Mouse (Mus musculus): ENCODE results near the gene Cd37.

The Cd37 gene

DNA sequence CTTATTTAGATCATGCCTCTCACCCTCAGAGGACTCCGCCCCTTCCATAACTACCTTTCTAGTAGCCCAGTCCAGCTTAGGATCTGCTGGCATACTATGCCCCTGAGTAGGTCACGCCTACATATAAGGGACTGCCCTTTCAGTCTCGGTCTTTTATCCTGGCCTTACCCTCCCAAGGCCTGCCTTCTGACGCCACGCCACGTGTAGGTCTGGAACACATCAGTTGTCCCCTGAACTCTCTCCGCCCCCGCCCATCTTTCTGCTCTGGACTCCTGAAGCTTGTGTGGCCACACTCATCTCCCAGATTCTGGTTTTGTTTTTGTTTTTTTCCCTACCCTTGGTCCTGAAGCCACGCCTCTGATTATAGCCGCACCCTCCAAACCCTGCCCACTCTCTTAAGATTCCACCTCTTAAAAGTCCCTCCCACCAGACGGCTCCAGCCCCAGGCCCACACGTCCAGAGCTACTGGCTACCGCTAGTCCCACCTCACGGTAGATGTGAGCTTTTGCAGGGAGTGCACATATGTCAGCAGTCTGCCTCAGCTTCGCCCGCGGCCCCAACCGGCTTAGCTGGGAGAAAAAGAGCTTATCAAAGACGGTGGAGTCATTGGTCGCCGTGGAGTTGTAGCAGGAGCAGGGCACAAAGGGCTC lies 3.9 kb downstream of the Cd37 start:
- DNase-seq (ENCODE audit: low read depth, low spot score): no peak

DNA sequence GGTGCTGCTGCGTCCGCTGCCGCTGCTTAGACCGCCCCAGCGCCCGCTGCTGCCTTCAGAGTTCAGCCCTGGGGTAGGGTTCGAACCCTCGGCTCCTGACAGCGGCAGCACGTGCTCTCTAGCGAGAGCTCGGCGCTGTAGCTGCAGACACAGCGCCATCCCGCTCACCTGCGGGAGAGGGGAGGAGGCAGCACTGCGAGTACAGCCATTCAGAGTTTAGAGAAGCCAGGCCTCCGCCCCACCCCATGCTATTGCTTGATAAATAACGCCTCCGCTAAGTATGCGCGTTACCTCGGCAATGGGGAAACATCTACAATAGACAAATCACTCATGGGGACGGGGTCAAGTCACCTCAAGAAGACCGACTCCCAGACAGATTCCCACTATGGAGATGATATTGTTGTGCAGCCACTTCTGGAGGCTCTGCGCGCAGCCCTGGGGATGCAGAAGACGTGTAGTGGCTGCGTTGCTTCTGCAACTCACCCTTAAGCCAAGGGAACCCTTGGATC lies 4.5 kb downstream of the Cd37 start:
- DNase-seq (ENCODE audit: low read depth, low spot score): no peak

DNA sequence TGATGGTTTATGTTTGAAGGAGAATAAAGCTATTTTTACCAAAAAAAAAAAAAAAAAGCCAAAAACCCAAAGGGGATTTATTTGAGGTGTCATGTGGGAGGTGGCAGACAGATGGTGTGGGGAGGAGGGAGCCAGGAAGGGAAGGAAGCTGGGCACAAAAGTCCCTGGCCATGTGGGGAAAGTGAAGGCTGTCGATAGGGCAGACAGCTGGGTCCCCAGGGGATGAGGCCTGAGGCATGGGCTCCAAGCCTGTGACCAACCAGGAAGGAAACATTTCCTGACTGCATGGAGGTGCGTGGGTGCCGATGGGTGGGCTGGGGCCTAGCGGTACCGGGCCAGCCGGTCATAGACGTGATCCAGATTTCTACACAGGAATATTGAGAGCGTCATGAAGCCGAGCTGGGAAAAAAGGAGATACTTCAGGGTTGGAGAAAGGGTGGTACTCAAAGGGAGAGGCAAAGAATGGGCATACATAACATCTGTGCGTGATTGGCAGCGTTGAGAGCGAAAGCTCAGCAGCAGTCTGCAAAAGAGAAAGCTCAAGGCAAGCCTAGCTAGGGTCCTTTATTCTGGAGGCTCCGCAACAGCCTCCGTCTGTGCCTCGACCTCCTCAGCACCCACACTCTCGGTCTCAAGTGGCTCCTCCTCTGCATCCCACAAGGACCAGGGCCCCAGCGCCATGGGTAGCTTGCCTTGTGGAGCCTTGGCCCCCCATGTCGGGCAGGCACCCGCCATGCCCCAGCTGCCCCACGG lies 5.2 kb downstream of the Cd37 start:
- DNase-seq (ENCODE audit: low read depth, low spot score): no peak

DNA sequence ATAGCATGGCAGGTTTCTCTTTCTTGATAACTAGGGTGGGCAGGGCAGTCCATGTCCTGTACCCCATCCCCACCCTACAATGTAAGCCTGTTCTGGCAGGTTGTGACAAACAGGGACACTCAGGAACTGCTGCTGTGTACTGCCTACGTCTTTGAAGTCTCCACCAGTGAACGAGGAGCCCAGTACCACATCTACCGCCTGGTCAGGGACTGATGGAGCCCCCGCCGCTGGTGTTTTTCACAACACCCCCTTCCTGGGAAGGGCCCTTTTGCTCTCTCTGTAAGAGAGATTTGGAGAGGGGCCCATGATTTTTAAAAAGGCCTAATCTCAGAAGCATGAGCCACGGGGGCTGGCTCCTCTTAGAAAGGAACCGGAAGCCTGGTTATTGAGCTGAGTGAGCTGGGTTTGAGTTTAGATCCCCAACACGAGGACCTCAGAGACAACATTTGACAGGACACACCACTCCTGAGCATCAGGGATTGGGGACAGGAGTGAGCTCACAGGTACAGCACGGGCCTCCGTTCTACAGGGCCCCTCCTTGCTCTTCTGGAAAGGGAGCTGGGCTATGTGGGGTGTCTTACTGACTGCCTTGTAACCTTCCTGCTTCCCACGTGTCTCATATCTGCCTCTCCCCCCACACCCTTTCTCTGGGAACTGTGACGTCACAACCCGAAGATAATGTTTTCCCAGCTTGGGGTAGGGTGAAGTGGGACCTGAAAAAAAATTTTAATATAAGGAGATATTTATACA lies 6.0 kb downstream of the Cd37 start:
- no peak for DNase-seq (ENCODE audit: low read depth, low spot score)

DNA sequence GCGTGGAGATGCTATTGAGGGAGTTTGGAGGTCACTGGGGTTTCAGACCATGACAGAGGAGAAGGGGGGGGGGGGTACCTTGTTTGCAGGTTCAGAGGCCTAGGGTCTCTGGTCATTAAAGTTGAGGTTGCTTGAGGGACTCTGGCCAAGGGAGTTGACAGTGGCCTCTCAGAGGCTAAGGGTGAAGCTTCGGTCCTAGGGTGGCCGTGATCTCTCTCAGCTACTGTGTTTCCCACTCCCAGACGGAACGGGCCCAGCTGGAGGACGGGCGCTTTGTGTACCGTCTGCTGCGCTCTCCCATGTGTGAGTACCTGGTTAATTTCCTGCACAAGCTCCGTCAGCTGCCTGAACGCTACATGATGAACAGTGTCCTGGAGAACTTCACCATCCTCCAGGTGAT lies 7.0 kb downstream of the Cd37 start:
- no peak for DNase-seq (ENCODE audit: low read depth, low spot score)

DNA sequence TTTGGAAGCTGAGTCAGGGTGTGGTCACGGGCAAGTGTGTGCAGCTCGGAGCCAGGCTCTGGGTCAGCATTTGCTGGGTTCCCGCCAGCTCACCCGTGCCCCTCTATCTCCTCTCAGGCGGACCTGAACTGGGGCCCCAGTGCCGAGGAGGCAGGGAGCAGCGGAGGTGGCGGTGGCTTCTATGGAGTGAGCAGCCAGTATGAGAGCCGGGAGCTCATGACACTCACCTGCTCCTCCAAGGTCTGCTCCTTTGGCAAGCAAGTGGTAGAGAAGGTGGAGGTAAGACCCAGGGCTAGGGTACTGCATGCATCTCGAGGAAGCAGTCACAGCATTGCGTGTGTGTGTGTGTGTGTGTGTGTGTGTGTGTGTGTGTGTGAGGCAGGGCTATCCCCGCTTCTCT lies 7.7 kb downstream of the Cd37 start:
- no peak for DNase-seq (ENCODE audit: low read depth, low spot score)

DNA sequence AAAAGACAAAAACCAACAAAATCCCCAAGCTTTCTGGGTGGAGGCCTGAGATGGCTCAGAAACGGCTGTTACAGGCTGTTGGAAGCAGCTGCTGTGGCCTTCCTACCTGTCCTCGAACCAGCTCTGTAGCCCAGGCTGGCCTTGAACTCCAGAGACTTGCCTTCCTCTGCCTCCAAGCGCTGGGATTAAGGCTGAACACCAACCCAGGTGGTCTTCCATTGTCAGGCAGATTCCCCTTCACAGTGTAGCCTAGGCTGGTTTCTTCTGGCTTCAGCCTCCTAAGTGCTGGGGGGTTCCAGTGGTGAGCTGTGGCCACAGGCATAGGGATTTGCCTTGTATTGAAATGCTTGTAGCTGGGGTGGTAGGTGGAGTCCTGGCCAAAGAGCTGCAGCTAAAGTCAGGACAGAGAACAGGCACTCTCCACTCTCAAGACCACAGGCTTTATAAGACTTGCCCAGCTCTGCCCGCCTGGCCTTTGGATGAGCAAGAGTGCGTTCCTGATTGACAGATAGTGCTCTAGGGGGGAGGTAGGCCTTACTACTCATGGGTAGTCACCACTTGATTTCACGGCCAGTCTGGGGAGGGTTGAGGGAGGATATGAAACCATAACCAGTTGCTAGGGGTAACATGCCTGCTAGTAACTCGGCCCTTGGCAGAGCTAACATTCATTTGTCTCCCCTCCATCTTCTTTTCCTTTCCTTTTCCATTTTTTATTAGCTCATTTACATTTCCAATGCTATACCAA lies 9.3 kb downstream of the Cd37 start:
- no peak for DNase-seq (ENCODE audit: low read depth, low spot score)

DNA sequence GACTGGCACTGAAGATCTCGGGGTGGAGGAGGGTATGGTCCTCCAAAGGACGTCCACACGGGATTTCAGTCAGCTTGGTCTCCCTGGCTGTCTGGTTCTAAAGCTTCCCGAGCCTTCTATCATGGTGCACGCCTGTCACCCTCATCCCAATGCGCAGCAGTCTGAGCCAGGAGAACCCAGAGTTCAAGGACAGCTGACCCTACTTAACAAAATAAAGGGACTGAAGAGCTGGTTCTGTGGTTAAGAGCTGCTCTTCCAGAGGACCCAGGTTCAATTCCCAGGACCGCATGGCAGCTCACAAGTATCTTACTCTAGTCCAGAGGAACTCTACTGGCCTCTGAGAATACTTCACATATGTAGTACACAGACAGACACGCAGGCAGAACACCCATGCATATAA lies 9.9 kb downstream of the Cd37 start:
- no peak for DNase-seq (ENCODE audit: low read depth, low spot score)

DNA sequence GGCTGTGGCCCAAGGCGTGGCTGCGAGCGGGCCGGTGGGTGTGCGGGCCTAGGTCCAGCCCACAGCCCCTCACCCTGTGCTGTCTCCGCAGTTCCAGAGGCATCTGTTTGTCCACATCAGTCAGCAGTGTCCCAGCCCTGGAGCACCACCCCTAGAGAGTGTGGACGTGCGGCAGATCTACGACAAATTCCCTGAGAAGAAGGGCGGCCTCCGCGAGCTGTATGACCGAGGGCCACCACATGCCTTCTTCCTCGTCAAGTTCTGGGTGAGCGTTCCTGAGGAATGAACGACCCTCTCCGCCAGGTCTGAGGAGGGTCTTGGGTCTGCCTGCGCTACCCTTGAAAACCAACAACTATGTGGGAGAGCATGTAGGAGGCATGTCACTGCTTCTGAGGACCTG lies 10.4 kb downstream of the Cd37 start:
- no peak for DNase-seq (ENCODE audit: low read depth, low spot score)

DNA sequence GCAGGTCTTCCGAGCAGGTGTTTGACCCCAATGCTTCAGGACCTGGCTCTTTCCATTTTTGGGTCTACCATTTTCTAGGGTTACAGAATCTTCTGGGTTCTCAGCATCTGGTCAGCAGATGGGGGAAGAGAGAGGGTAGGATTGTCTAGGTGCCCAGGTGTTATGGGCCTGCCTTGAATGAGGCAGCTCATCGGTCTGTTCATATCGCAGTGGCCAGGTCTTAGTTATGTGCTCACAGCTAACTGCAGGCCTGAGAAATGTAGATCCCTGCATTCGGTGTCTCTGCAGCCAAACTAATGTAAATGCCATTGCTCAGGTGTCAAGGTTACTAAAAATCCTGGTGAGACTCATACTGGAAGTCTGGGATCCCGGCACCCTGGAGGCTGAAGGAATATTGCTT lies 12.5 kb downstream of the Cd37 start:
- no peak for DNase-seq (ENCODE audit: low read depth, low spot score)

DNA sequence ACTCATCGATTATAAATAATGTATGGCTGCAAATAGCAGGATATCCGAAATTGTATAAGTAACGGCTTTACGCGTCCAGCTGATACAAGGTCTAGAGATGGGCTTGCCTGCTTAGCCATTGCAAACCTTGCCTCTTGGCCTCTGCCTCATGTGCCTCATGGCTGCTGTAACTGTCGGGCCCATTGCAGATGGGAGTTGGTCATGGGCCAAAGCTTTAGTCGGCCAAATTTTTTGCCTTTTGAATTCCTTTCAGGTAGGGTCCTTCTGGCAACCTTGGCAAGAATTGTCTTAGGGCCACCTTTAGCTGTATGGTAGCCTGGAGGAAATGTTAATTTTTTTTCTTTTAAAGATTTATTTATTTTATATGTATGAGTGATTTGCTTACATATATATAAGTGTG lies 14.1 kb downstream of the Cd37 start:
- DNase-seq (ENCODE audit: low read depth, low spot score): no peak

DNA sequence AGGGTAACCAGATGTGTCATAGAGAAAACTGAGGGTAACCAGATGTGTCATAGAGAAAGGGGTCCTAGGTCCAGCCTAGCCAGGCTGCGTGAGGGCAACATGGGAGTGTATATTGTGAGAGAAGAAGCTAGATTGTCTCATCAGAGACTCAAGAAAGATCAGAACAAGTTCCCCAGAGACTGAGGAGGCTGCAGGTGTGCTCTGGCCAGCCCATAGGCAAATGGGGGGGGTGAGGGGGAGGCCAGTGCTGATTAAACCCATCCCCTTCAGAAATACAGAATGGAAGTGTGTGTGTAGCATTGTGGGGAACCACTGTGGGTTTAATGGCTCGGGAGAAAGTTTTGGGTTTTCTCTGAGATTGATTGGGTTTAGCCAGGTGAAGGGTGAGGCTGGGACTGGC lies 17.2 kb downstream of the Cd37 start:
- no peak for DNase-seq (ENCODE audit: low read depth, low spot score)

DNA sequence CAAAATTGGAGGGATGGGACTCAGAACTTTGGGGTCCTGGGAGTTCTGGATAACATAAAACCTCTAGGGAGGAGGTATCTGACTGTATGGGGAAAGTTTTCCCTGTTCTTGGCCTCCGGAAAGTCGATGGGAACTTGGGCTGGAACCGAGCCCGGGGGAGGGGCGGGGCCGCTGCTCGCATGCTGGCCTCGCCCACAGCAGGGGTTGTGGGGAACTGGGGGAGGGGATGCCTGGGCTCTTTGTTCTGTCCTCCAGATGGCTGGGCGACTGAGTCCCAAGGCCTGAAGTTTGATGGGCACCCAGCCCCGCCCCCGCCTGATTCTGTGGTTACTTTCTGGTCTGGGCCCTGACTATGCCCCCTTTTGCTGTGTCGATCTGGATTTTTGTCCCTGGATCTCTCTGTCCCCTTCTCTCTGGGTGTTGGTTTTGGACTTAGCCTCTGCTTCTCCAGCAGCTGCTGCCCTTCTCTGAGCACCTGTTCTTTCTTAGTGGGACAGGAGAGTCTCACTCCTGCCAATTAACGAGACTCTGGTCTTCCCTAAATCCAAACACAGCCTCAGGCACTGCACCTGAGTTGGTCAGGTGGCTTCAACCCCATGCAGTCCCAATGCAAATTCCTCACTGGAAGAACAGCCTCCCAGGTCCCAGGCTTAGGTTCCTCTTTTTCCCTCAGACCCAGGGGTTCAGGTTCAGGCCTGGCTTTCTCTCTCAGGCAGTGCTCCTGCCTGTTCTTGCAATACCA lies 22.3 kb downstream of the Cd37 start:
- no peak for DNase-seq (ENCODE audit: low read depth, low spot score)

DNA sequence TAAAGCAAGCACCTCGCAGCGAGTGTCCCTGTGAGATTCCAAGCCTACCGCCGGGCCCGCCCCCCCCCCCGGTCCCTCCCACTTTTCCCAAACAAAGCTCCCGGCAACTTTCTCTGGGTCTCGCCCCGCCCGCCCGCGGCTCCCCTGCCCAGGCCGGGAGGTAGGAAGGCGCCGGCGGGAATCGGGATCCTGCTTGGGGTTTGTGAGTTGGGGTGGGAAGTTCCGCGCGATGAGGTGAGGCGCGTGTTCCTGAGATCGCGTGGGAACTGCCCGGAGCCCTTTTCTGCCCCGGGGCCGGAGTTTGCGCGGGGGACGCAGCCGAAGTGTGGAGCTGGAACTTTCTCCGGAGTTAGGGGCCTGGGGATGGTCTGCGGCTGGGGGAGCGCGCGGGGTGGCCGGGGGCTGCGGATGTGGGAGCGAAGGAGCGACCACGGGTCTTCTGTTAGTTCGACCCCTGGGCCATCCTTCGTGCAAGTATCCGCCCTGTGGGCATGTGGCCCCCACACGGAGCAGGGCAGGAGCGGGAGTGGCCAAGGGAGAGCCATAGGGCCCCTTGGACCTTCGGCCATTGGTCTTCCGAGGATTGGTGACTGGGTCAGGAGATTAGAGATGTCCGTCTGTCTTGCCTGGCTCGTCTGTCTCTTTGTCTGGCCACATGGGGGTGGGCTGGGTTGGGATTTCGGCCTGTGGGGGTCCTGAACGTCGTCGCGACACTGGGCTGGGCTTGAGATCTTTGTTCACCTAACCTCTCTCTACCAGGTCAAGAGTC lies 23.1 kb downstream of the Cd37 start, which contains the start of gene Tead2:
Tead2 (plus strand) TSS at position 81 of the 769 bp plus-strand sequence.
- DNase-seq (ENCODE audit: low read depth, low spot score): no peak

DNA sequence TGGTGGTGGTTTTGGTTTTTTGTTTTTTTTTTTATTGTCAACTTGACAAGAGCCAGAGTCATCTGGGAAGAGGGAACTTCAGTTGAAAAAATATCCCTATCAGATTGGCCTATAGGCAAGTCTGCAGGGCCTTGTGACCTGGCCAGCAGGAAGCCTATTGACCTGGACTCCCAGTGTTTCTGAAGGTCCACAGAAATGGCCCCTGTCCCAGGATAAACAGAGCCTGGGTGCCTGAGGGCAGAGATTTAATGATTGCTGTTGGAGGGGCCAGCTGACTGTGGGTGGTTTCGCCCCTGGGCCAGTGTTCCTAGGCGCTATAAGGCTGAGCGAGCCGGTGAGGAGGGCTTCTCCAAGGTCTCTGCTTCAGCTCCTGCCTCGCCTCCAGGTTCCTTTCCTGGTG lies 25.2 kb downstream of the Cd37 start:
- no peak for DNase-seq (ENCODE audit: low read depth, low spot score)

DNA sequence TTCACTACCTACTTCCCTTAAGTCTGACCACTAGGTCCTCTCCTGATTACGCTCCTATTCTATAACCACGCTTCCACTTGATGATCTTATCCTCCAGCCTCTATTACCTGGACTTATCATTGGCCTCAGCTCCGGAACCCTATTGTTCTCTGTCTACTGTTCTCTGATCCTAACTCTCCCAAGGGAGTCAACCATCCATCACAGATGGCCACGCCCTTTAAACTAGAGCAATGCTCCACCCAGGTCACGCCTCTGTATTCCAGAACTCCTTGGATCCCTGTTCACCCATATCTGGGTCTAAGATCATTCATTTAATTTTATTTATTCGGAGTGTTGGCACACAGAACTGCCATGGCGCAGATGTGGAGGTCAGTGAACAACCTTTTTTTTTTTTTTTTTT lies 26.6 kb downstream of the Cd37 start:
- no peak for DNase-seq (ENCODE audit: low read depth, low spot score)

DNA sequence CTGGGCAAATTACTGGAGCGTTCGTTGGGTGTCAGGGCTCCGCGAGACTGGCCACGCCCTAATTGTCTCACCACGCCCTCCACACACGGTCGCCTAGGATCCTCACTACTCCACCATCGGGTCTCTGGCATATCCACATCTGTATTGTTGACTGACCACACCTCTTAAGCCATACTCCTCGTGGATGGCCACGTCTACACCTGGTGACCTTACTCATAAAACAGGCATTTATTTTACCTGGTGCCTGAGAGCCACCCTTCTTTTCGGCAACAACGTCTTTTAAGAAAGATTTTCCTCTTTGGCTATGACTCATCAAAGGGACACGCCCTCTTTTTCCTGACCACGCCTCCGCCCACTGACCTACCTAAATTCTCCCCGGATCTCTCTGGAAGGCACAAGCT lies 27.1 kb downstream of the Cd37 start, which contains the start of gene Dkkl1:
Dkkl1 (minus strand) TSS at position 297 of the 401 bp plus-strand sequence.
- peak; percentile 47 for DNase-seq (ENCODE audit: low read depth, low spot score)

DNA sequence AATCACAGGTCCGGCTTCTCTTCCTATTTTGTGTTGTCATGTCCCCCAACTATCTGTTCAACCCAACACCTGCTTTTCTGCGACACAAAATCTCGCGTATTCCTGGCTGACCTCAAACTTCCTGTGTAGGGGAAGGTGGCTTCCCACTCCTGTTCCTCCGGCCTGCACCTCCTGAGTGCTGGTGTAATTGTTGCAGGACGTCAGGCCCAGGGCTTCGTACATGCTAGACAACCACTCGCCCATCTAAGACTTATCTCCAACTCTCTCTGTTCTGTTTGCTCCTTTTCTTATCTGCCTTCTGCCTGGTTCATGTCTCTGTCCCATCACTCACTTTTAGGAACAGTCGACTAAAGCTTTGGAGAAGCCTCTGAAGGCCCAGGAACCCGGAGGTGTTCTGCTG lies 27.8 kb downstream of the Cd37 start:
- peak; percentile 28 for DNase-seq (ENCODE audit: low read depth, low spot score)

DNA sequence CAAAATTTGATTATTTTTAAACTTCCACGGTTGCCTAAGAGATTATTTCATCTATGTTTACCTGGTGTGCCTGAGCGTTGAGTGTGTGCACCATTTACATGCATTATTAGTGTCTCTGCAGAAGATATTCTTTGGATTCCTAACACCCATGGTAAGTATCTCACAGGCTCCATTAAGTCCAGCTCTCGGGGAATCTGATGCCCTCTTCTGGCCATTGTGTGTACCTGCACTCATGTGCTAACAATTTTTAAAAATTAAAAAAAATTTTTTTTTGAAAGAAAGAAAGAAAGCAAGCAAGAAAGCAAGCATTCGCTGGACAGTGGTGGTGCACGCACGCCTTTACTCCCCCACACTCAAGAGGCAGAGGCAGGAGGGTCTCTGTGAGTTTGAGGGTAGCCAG lies 30.7 kb downstream of the Cd37 start:
- no peak for DNase-seq (ENCODE audit: low read depth, low spot score)
